Mouse (Mus musculus) neural tube, embryonic 11.5 days (tissue): ENCODE data around the gene Mkrn2. TPM values are rescaled to one million over a fixed set of nuclear protein-coding genes. Genes with fewer than 3 reads are reported as not detected.

Source experiments
- ATAC-seq: fragments of 200-750 bp; cut with Nextera tagmentation; 2 replicates; pipeline ENCODE4 v1.8.0; 2017; ENCODE audit warnings: moderate number of reproducible peaks, mild to moderate bottlenecking, moderate TSS enrichment, moderate library complexity; ENCODE audit not compliant: insufficient read depth, low FRiP score, low TSS enrichment
- DNase-seq: peaks from one replicate; pipeline ENCODE4 v3.0.0-alpha.2; 2015; ENCODE audit warnings: low spot score
- H3K27ac ChIP-seq: fragments of 300-500 bp; sonication (generic); 2 replicates; pipeline ENCODE4 v1.5.1; 2014; ENCODE audit warnings: low read depth, mild to moderate bottlenecking, low read length
- H3K27me3 ChIP-seq: fragments of 300-500 bp; sonication (generic); 2 replicates; pipeline ENCODE4 v1.6.1; 2014; ENCODE audit warnings: mild to moderate bottlenecking, low read length, mixed read lengths; ENCODE audit not compliant: control insufficient read depth, insufficient read depth
- H3K36me3 ChIP-seq: fragments of 300-500 bp; sonication (generic); 2 replicates; pipeline ENCODE4 v1.6.1; 2014; ENCODE audit warnings: mild to moderate bottlenecking, low read length, moderate library complexity, mixed read lengths; ENCODE audit not compliant: control insufficient read depth, insufficient read depth
- H3K4me1 ChIP-seq: fragments of 300-500 bp; sonication (generic); 2 replicates; pipeline ENCODE4 v1.6.1; 2014; ENCODE audit warnings: low read length, mixed read lengths; ENCODE audit not compliant: control insufficient read depth, insufficient read depth
- H3K4me2 ChIP-seq: fragments of 300-500 bp; sonication (generic); 2 replicates; pipeline ENCODE4 v1.6.1; 2014; ENCODE audit warnings: low read depth, mild to moderate bottlenecking, moderate library complexity
- H3K4me3 ChIP-seq: fragments of 300-500 bp; sonication (generic); 2 replicates; pipeline ENCODE4 v1.5.1; 2014; ENCODE audit warnings: low read depth, low read length
- H3K9ac ChIP-seq: fragments of 300-500 bp; sonication (generic); 2 replicates; pipeline ENCODE4 v1.6.1; 2014; ENCODE audit warnings: mild to moderate bottlenecking, low read length
- H3K9me3 ChIP-seq: fragments of 300-500 bp; sonication (generic); 2 replicates; pipeline ENCODE4 v1.6.1; 2016; ENCODE audit warnings: low read length; ENCODE audit not compliant: control insufficient read depth
- WGBS: fragments of 180-500 bp; shearing (Covaris S2); extraction: QIAGEN DNeasy Blood & Tissue Kit; methylation state at CpG from one replicate; pipeline ENCODE4 v1.1.7; 2014; 5-methylcytosine and 5-hydroxymethylcytosine counted together
- polyA plus RNA-seq: library from polyadenylated mRNA; unstranded; fragments of >200 nt; fragmentation: Nextera tagmentation; extraction: Ambion mirVana; gene quantifications from 2 replicates; pipeline ENCODE4 v1.2.1, GENCODE M21; 2014

The Mkrn2 gene
- polyA plus RNA-seq: 29.2 and 33.1 TPM in 2 replicates

- H3K27ac ChIP-seq: no peak within 1 kb of the TSS
- 1% methylated on average over 61 of the region's 61 CpGs for WGBS
Measured at GRCm38 (mm10) chr6:115601715-115602523, at the start of gene Mkrn2. TSS of gene Mkrn2 (plus strand) at chr6:115601902.

DNA sequence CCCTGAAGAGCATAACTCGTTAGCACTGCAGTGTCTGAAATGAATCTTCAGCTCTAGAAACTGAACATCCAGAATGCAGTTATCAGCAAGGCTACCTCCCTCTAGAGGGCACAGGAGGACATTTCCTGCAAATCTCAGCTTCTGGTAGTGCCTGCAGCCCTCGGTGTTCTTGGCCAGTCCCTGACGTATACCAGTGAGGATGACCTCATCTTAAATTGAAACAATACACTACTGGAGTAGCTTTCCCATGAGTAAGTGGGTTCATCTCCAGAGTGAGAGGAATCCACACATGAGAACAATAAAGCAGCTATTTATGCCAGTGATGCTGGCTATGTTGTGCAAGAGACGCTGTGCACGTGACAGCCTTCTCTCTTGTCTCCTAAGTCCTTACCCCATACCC, 46.2 kb upstream of the Mkrn2 start:
- no peak for ATAC-seq

More at GRCm38 (mm10) chr6:115601715-115602523, at the start of gene Mkrn2:
- Histone ChIP-seq H3K27me3 (no peaks in the 10 kb centered on the region), H3K4me2 (peak within 1 kb of the TSS; percentile 65), H3K9me3 (no peaks in the 10 kb centered on the region), H3K4me1 (peaks cover 3% of the 10 kb centered on the region), H3K9ac (peak within 1 kb of the TSS; percentile 75), H3K4me3 (peak within 1 kb of the TSS; percentile 89), H3K36me3 (no peaks in the 10 kb centered on the region)
- peak; percentile 95 for ATAC-seq
- DNase-seq: peak; percentile 86

DNA sequence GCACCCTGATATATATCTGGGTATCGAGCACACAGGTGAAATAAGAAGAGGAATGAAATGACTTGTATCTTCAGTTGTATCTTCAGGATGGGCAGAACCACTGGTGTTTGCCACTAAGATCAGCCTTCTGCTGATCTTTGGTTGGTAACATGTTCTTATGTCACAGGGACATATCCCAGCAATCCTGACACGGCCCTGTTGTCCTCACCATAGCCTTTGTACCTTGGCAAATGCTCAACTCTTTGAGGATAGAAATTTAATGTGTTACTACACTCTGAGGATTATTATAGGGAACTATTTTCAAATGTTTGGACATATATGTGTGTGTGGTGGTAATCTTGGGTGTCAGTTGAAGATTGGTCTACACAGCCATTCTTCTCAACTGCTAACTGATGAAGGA, 43.5 kb upstream of the Mkrn2 start:
- Histone ChIP-seq H3K27me3 (no peaks in the 10 kb centered on the region), H3K4me1 (no peaks in the 10 kb centered on the region), H3K27ac (no peak overlapping the region), H3K9ac (no peak overlapping the region), H3K4me2 (no peak overlapping the region), H3K36me3 (peaks cover 4% of the 10 kb centered on the region; the same call in 1 of the 2 replicates), H3K9me3 (no peaks in the 10 kb centered on the region), H3K4me3 (no peak overlapping the region)
- ATAC-seq: no peak
- DNase-seq: no peak
- 97% methylated on average over 2 of the region's 2 CpGs for WGBS

More for the DNA sequence above, 46.2 kb upstream of the Mkrn2 start:
- Histone ChIP-seq H3K36me3 (peaks cover 4% of the 10 kb centered on the region; the same call in 1 of the 2 replicates), H3K4me3 (no peak overlapping the region), H3K4me1 (no peaks in the 10 kb centered on the region), H3K9me3 (no peaks in the 10 kb centered on the region), H3K4me2 (no peak overlapping the region), H3K27me3 (no peaks in the 10 kb centered on the region), H3K27ac (no peak overlapping the region), H3K9ac (no peak overlapping the region)
- no peak for DNase-seq
- 89% methylated on average over 5 of the region's 5 CpGs for WGBS

- Histone ChIP-seq H3K4me3 (no peak overlapping the region), H3K9me3 (no peaks in the 10 kb centered on the region), H3K27ac (no peak overlapping the region), H3K9ac (no peak overlapping the region), H3K4me2 (no peak overlapping the region), H3K27me3 (no peaks in the 10 kb centered on the region), H3K36me3 (peaks cover 4% of the 10 kb centered on the region; the same call in 1 of the 2 replicates), H3K4me1 (no peaks in the 10 kb centered on the region)
- 75% methylated on average over 21 of the region's 21 CpGs for WGBS
- ATAC-seq: no peak
- DNase-seq: no peak
Measured at GRCm38 (mm10) chr6:115559651-115560632, 41.8 kb upstream of the Mkrn2 start.

DNA sequence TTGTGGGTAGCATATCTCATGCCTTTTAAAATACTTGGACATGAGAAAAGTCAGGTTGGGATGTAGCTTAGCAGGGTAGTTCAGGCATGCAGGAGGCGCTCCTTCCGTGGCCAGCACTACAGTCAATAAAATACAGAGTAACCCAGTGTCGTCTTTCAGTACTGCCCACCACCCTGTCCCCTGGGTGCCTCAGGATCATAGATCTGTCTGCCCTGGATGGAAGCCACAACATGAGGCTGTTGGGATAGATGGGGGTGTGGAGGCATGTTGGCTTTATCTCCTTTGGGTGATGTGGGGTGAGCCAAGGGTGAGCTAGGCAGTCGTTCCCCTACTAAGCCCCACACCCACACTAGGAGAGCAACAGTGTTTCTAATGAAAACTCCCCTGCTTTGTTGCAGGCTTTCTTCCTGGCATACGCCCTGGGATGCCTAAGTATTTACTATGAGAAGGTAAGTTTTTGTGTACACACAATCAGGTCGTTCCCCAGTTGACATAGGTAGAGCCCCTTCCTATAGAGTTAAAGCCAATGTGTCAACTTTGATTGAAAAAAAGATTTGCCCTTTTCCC, 36.1 kb upstream of the Mkrn2 start:
- no peak overlapping the region for H3K4me2 ChIP-seq
- no peak overlapping the region for H3K9ac ChIP-seq
- H3K4me1 ChIP-seq: no peaks in the 10 kb centered on the region
- peaks cover 5% of the 10 kb centered on the region for H3K36me3 ChIP-seq
- no peak overlapping the region for H3K27ac ChIP-seq
- H3K4me3 ChIP-seq: no peak overlapping the region
- 89% methylated on average over 6 of the region's 6 CpGs for WGBS
- H3K9me3 ChIP-seq: no peaks in the 10 kb centered on the region
- ATAC-seq (no peak), DNase-seq (no peak)
- no peaks in the 10 kb centered on the region for H3K27me3 ChIP-seq

DNA sequence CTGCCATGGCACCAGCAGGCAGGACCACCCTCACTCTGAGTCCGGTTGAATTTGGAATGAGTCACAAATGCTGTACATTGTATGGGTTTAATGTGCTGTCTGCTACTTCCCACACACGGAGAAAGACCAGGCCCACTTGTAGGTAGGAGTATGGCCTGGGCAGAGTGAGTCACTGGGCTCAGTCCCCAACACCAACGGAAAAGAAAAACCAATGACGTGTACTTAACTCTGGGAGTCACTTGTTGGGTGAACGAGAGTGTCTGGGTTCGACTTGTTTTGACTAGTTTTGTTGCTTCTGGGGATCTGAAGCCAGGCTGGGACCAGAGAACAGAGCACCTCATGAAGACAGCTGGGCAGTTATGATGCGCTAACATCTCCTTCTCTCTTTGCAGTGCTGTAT, 27.5 kb upstream of the Mkrn2 start:
- ATAC-seq (no peak), DNase-seq (no peak)
- H3K4me3 ChIP-seq: no peak overlapping the region
- 87% methylated on average over 7 of the region's 7 CpGs for WGBS
- no peaks in the 10 kb centered on the region for H3K27me3 ChIP-seq
- no peak overlapping the region for H3K4me2 ChIP-seq
- no peak overlapping the region for H3K27ac ChIP-seq
- H3K9me3 ChIP-seq: no peaks in the 10 kb centered on the region
- peaks cover 6% of the 10 kb centered on the region for H3K36me3 ChIP-seq
- no peak overlapping the region for H3K9ac ChIP-seq
- no peaks in the 10 kb centered on the region for H3K4me1 ChIP-seq

DNA sequence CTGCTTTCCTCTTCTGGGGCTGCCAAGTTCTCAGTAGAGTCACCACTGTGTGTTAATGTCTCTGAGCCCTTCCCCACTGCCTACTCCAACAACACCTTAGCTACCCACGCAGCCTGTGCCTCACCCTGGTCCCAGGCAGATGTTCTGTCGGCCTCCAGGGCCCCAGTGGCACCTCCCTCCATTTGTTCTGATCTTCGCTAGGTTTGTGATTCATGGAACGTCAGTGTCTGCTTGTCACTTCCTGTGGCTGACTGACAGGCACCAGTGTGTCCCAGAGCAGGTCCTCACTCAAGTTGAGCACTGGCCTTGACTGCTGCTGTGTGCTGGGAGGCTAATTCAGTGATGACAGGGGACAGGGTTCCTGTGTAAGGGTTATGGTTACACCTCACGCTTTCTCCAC, 24.3 kb upstream of the Mkrn2 start:
- ATAC-seq (no peak), DNase-seq (no peak)
- no peaks in the 10 kb centered on the region for H3K4me1 ChIP-seq
- H3K27ac ChIP-seq: no peak overlapping the region
- H3K36me3 ChIP-seq: peaks cover 6% of the 10 kb centered on the region; the same call in 1 of the 2 replicates
- no peak overlapping the region for H3K4me2 ChIP-seq
- 87% methylated on average over 5 of the region's 5 CpGs for WGBS
- H3K9ac ChIP-seq: no peak overlapping the region
- H3K4me3 ChIP-seq: no peak overlapping the region
- H3K27me3 ChIP-seq: no peaks in the 10 kb centered on the region
- H3K9me3 ChIP-seq: no peaks in the 10 kb centered on the region

GRCm38 (mm10) chr6:115577941-115578340, 23.8 kb upstream of the Mkrn2 start:
- Histone ChIP-seq H3K4me1 (no peaks in the 10 kb centered on the region), H3K27me3 (no peaks in the 10 kb centered on the region), H3K36me3 (peaks cover 6% of the 10 kb centered on the region; the same call in 1 of the 2 replicates), H3K4me2 (no peak overlapping the region), H3K27ac (no peak overlapping the region), H3K9ac (no peak overlapping the region), H3K4me3 (no peak overlapping the region), H3K9me3 (no peaks in the 10 kb centered on the region)
- ATAC-seq (no peak), DNase-seq (no peak)
- WGBS: 93% methylated on average over 9 of the region's 9 CpGs
